Mouse (Mus musculus) kidney, adult 18-20 months (tissue): ENCODE results near the gene Prm2.
A peak's percentile ranks its signal among the peaks of the same experiment; 100 is the strongest.

Experiments
- DNase-seq: peaks from one replicate; pipeline ENCODE4 v3.0.0; 2021

Prm2 gene

GRCm38 (mm10) chr16:10773543-10773942, 22.4 kb downstream of the Prm2 start:
- DNase-seq: no peak

GRCm38 (mm10) chr16:10771769-10772510, 24.0 kb downstream of the Prm2 start:
- no peak for DNase-seq

GRCm38 (mm10) chr16:10770531-10771325, 25.2 kb downstream of the Prm2 start:
- DNase-seq: no peak

- no peak for DNase-seq
Observed at GRCm38 (mm10) chr16:10769661-10770060, 26.3 kb downstream of the Prm2 start.

- DNase-seq: no peak
Observed at GRCm38 (mm10) chr16:10768821-10769220, 27.1 kb downstream of the Prm2 start.

- DNase-seq: peak; percentile 71
Observed at GRCm38 (mm10) chr16:10767158-10767557, 28.8 kb downstream of the Prm2 start.

GRCm38 (mm10) chr16:10764323-10764722, 31.6 kb downstream of the Prm2 start:
- DNase-seq: no peak

- no peak for DNase-seq
Observed at GRCm38 (mm10) chr16:10763540-10764264, 32.2 kb downstream of the Prm2 start.

- DNase-seq: no peak
Observed at GRCm38 (mm10) chr16:10762569-10763180, 33.3 kb downstream of the Prm2 start.

- no peak for DNase-seq
Observed at GRCm38 (mm10) chr16:10761182-10761581, 34.8 kb downstream of the Prm2 start.

- no peak for DNase-seq
Observed at GRCm38 (mm10) chr16:10756168-10756567, 39.8 kb downstream of the Prm2 start.

- DNase-seq: no peak
Observed at GRCm38 (mm10) chr16:10754521-10755296, 41.2 kb downstream of the Prm2 start.

GRCm38 (mm10) chr16:10749824-10750223, 46.1 kb downstream of the Prm2 start:
- no peak for DNase-seq

- DNase-seq: no peak
Observed at GRCm38 (mm10) chr16:10749226-10749625, 46.7 kb downstream of the Prm2 start.
